Mouse (Mus musculus): ENCODE measurements at regions not wholly inside any gene's neighbourhood (a gene's known extent, or its start where the extent isn't known, plus 50 kb on each side); places are given as distances from the start of the nearest gene placed in this dataset.

GRCm38 (mm10) chr11:20882756-20883155 is 51.9 kb upstream of the Lgalsl start:
- in situ Hi-C loops (cut with MboI; ENCODE audit: unreplicated experiment in 2 of 2) = no loop called here

- in situ Hi-C loops (cut with MboI; ENCODE audit: unreplicated experiment in 2 of 2) = no loop called here
Observed at GRCm38 (mm10) chr11:20883907-20884306, 53.1 kb upstream of the Lgalsl start.

GRCm38 (mm10) chr11:20887044-20887443 is 56.2 kb upstream of the Lgalsl start:
- in situ Hi-C loops (cut with MboI; ENCODE audit: unreplicated experiment in 2 of 2) = no loop called here

GRCm38 (mm10) chr11:20890479-20890878 is 59.6 kb upstream of the Lgalsl start:
- in situ Hi-C loops (cut with MboI; ENCODE audit: unreplicated experiment in 2 of 2) = no loop called here

- in situ Hi-C loops (cut with MboI; ENCODE audit: unreplicated experiment in 2 of 2) = no loop called here
Observed at GRCm38 (mm10) chr11:20891711-20892110, 60.9 kb upstream of the Lgalsl start.

- in situ Hi-C loops (cut with MboI; ENCODE audit: unreplicated experiment in 2 of 2) = no loop called here
Observed at GRCm38 (mm10) chr11:20896277-20897123, 65.6 kb upstream of the Lgalsl start.

- in situ Hi-C loops (cut with MboI; ENCODE audit: unreplicated experiment in 2 of 2) = no loop called here
Observed at GRCm38 (mm10) chr11:20897468-20897867, 66.6 kb upstream of the Lgalsl start.

GRCm38 (mm10) chr11:20898558-20898957 is 67.7 kb upstream of the Lgalsl start:
- in situ Hi-C loops (cut with MboI; ENCODE audit: unreplicated experiment in 2 of 2) = no loop called here

GRCm38 (mm10) chr11:20899766-20900165 is 68.9 kb upstream of the Lgalsl start:
- in situ Hi-C loops (cut with MboI; ENCODE audit: unreplicated experiment in 2 of 2) = loop anchor here (10.0 to 25.0 kb wide), 5 partner anchors 237 to 637 kb away; no protein-coding TSS in a partner anchor

GRCm38 (mm10) chr11:20902001-20902400 is 71.1 kb upstream of the Lgalsl start:
- in situ Hi-C loops (cut with MboI; ENCODE audit: unreplicated experiment in 2 of 2) = loop anchor here (10.0 to 25.0 kb wide), 5 partner anchors 240 to 640 kb away; no protein-coding TSS in a partner anchor

- in situ Hi-C loops (cut with MboI; ENCODE audit: unreplicated experiment in 2 of 2) = loop anchor here (10.0 to 25.0 kb wide), 5 partner anchors 241 to 641 kb away; no protein-coding TSS in a partner anchor
Observed at GRCm38 (mm10) chr11:20902910-20903309, 72.1 kb upstream of the Lgalsl start.

GRCm38 (mm10) chr11:20907996-20908395 is 77.1 kb upstream of the Lgalsl start:
- in situ Hi-C loops (cut with MboI; ENCODE audit: unreplicated experiment in 2 of 2) = loop anchor here (5.0 to 25.0 kb wide), 7 partner anchors 246 to 646 kb away; no protein-coding TSS in a partner anchor

GRCm38 (mm10) chr11:20908471-20908870 is 77.6 kb upstream of the Lgalsl start:
- in situ Hi-C loops (cut with MboI; ENCODE audit: unreplicated experiment in 2 of 2) = loop anchor here (5.0 to 25.0 kb wide), 7 partner anchors 246 to 646 kb away; no protein-coding TSS in a partner anchor

GRCm38 (mm10) chr11:20913042-20913441 is 82.2 kb upstream of the Lgalsl start:
- in situ Hi-C loops (cut with MboI; ENCODE audit: unreplicated experiment in 2 of 2) = loop anchor here (5.0 to 25.0 kb wide), 11 partner anchors 116 to 1091 kb away; no protein-coding TSS in a partner anchor

GRCm38 (mm10) chr11:20913598-20914296 is 82.9 kb upstream of the Lgalsl start:
- in situ Hi-C loops (cut with MboI; ENCODE audit: unreplicated experiment in 2 of 2) = loop anchor here (5.0 to 25.0 kb wide), 11 partner anchors 116 to 1091 kb away; no protein-coding TSS in a partner anchor

- in situ Hi-C loops (cut with MboI; ENCODE audit: unreplicated experiment in 2 of 2) = loop anchor here (5.0 to 25.0 kb wide), 11 partner anchors 117 to 1092 kb away; no protein-coding TSS in a partner anchor
Observed at GRCm38 (mm10) chr11:20914297-20914997, 83.6 kb upstream of the Lgalsl start.

GRCm38 (mm10) chr11:20915182-20915602 is 84.3 kb upstream of the Lgalsl start:
- in situ Hi-C loops (cut with MboI; ENCODE audit: unreplicated experiment in 2 of 2) = loop anchor here (5.0 to 25.0 kb wide), 10 partner anchors 172 to 1090 kb away; no protein-coding TSS in a partner anchor

- in situ Hi-C loops (cut with MboI; ENCODE audit: unreplicated experiment in 2 of 2) = loop anchor here (5.0 to 25.0 kb wide), 10 partner anchors 171 to 1091 kb away; no protein-coding TSS in a partner anchor
Observed at GRCm38 (mm10) chr11:20915687-20916432, 85.0 kb upstream of the Lgalsl start.

GRCm38 (mm10) chr11:20916473-20916911 is 85.6 kb upstream of the Lgalsl start:
- in situ Hi-C loops (cut with MboI; ENCODE audit: unreplicated experiment in 2 of 2) = loop anchor here (5.0 to 25.0 kb wide), 10 partner anchors 171 to 1092 kb away; no protein-coding TSS in a partner anchor

Measured in v-Abl transformed pro-B cells (cell line).